Mouse (Mus musculus): Measurements from ENCODE around the gene Higd2a.

The Higd2a gene

GRCm38 (mm10) chr13:54589996-54590951 lies at the start of gene Higd2a, which contains the start of gene Nop16:
Gene Higd2a (plus strand): TSS chr13:54590207.
Gene Nop16 (minus strand): TSS chr13:54590090.
- peak; percentile 99 for DNase-seq (ENCODE audit: low read depth, low spot score)

- DNase-seq (ENCODE audit: low read depth, low spot score), result no peak
Measured at GRCm38 (mm10) chr13:54548036-54548435, 42.0 kb upstream of the Higd2a start.

GRCm38 (mm10) chr13:54556176-54556575 lies 33.8 kb upstream of the Higd2a start:
- no peak for DNase-seq (ENCODE audit: low read depth, low spot score)

GRCm38 (mm10) chr13:54556796-54557195 lies 33.2 kb upstream of the Higd2a start:
- DNase-seq (ENCODE audit: low read depth, low spot score), result no peak

GRCm38 (mm10) chr13:54557652-54558051 lies 32.4 kb upstream of the Higd2a start:
- no peak for DNase-seq (ENCODE audit: low read depth, low spot score)

- DNase-seq (ENCODE audit: low read depth, low spot score), result no peak
Measured at GRCm38 (mm10) chr13:54559656-54560055, 30.4 kb upstream of the Higd2a start.

- no peak for DNase-seq (ENCODE audit: low read depth, low spot score)
Measured at GRCm38 (mm10) chr13:54560608-54561007, 29.4 kb upstream of the Higd2a start.

GRCm38 (mm10) chr13:54562562-54562961 lies 27.4 kb upstream of the Higd2a start:
- no peak for DNase-seq (ENCODE audit: low read depth, low spot score)

GRCm38 (mm10) chr13:54564232-54565200 lies 25.5 kb upstream of the Higd2a start:
- peak; percentile 14 for DNase-seq (ENCODE audit: low read depth, low spot score)

GRCm38 (mm10) chr13:54565201-54565581 lies 24.8 kb upstream of the Higd2a start, which contains the start of gene 4833439L19Rik:
Gene 4833439L19Rik (minus strand): TSS chr13:54565435.
- peak; percentile 90 for DNase-seq (ENCODE audit: low read depth, low spot score)

- peak; percentile 61 for DNase-seq (ENCODE audit: low read depth, low spot score)
Measured at GRCm38 (mm10) chr13:54565594-54566345, 24.2 kb upstream of the Higd2a start.

- no peak for DNase-seq (ENCODE audit: low read depth, low spot score)
Measured at GRCm38 (mm10) chr13:54568380-54568779, 21.6 kb upstream of the Higd2a start.

GRCm38 (mm10) chr13:54569282-54569681 lies 20.7 kb upstream of the Higd2a start:
- peak; percentile 8 for DNase-seq (ENCODE audit: low read depth, low spot score)

GRCm38 (mm10) chr13:54570736-54571135 lies 19.3 kb upstream of the Higd2a start:
- DNase-seq (ENCODE audit: low read depth, low spot score), result no peak

- DNase-seq (ENCODE audit: low read depth, low spot score), result no peak
Measured at GRCm38 (mm10) chr13:54571637-54572036, 18.4 kb upstream of the Higd2a start.

GRCm38 (mm10) chr13:54572621-54573020 lies 17.4 kb upstream of the Higd2a start:
- DNase-seq (ENCODE audit: low read depth, low spot score), result no peak

- peak; percentile 59 for DNase-seq (ENCODE audit: low read depth, low spot score)
Measured at GRCm38 (mm10) chr13:54574854-54575481, 15.0 kb upstream of the Higd2a start, which contains the start of gene Arl10. Gene Arl10 (plus strand): TSS chr13:54575015.

GRCm38 (mm10) chr13:54575489-54575888 lies 14.5 kb upstream of the Higd2a start:
- DNase-seq (ENCODE audit: low read depth, low spot score), result no peak

GRCm38 (mm10) chr13:54577652-54578507 lies 12.1 kb upstream of the Higd2a start:
- DNase-seq (ENCODE audit: low read depth, low spot score), result no peak

- no peak for DNase-seq (ENCODE audit: low read depth, low spot score)
Measured at GRCm38 (mm10) chr13:54581385-54581784, 8.6 kb upstream of the Higd2a start.

All from 3T3-L1 (cell line).